Mouse (Mus musculus) midbrain, embryonic 16.5 days (tissue): ENCODE measurements around the gene Sox10. TPM values are rescaled to one million over a fixed set of nuclear protein-coding genes. Genes with fewer than 3 reads are reported as not detected.

Experiments
- ATAC-seq: fragments of 200-750 bp; cut with Nextera tagmentation; 2 replicates; pipeline ENCODE4 v1.8.0; 2017; ENCODE audit warnings: moderate TSS enrichment
- H3K27ac ChIP-seq: fragments of 300-500 bp; sonication (generic); 2 replicates; pipeline ENCODE4 v1.5.1; 2014; ENCODE audit warnings: mild to moderate bottlenecking, low read length, mixed read lengths
- H3K27me3 ChIP-seq: fragments of 300-500 bp; sonication (generic); 2 replicates; pipeline ENCODE4 v1.6.1; 2014; ENCODE audit warnings: low read depth, low read length, mixed read lengths; ENCODE audit not compliant: control insufficient read depth, insufficient read depth
- H3K36me3 ChIP-seq: fragments of 300-500 bp; sonication (generic); 2 replicates; pipeline ENCODE4 v1.6.1; 2014; ENCODE audit warnings: mild to moderate bottlenecking, low read length, moderate library complexity, mixed read lengths; ENCODE audit not compliant: control insufficient read depth, insufficient read depth
- H3K4me1 ChIP-seq: fragments of 300-500 bp; sonication (generic); 2 replicates; pipeline ENCODE4 v1.6.1; 2014; ENCODE audit warnings: mild to moderate bottlenecking, low read length, mixed read lengths; ENCODE audit not compliant: control insufficient read depth, insufficient read depth
- H3K4me2 ChIP-seq: fragments of 300-500 bp; sonication (generic); 2 replicates; pipeline ENCODE4 v1.6.1; 2014; ENCODE audit warnings: mild to moderate bottlenecking, low read length, mixed read lengths
- H3K4me3 ChIP-seq: fragments of 300-500 bp; sonication (generic); 2 replicates; pipeline ENCODE4 v1.5.1; 2014; ENCODE audit warnings: low read depth, mild to moderate bottlenecking, low read length, moderate library complexity, mixed read lengths
- H3K9ac ChIP-seq: fragments of 300-500 bp; sonication (generic); 2 replicates; pipeline ENCODE4 v1.6.1; 2014; ENCODE audit warnings: low read depth, low read length, mixed read lengths
- H3K9me3 ChIP-seq: fragments of 300-500 bp; sonication (generic); replicated peaks from 2 replicates; pipeline ENCODE4 v1.6.1; 2014; ENCODE audit warnings: mild to moderate bottlenecking, low read length, mixed read lengths; ENCODE audit not compliant: control insufficient read depth, poor library complexity, severe bottlenecking
- WGBS: fragments of 180-500 bp; shearing (Covaris S2); extraction: QIAGEN DNeasy Blood & Tissue Kit; methylation state at CpG from one replicate; pipeline ENCODE4 v1.1.7; 2014; 5-methylcytosine and 5-hydroxymethylcytosine counted together
- polyA plus RNA-seq: library from polyadenylated mRNA; unstranded; fragments of >200 nt; fragmentation: Nextera tagmentation; extraction: Ambion mirVana; gene quantifications from 2 replicates; pipeline ENCODE4 v1.2.1, GENCODE M21; 2015

Gene Sox10
- polyA plus RNA-seq, 1 experiment from 2014 or later: 3.8 TPM

DNA sequence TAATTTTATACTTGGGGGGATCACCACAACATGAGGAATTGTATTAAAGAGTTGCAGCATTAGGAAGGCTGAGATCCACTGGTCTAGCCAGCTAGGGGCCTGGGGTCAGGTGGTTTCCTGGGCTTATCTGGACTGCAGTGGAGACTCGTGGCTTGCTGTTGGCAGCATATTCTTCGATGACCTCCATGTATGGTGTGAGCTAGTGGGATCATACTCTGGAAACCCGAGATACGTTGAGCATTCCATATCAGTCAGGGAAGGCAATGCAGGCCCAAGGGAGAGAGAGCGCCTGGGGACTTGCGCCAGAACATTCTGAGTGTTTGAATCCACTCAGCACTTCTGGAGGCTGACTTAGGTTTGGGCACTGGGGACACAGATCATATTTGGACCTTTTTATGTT lies 41.3 kb downstream of the Sox10 start:
- peaks cover 36% of the 10 kb centered on the region for H3K36me3 ChIP-seq
- WGBS: 85% methylated on average over 6 of the region's 6 CpGs
- H3K27me3 ChIP-seq: no peaks in the 10 kb centered on the region
- no peak overlapping the region for H3K4me3 ChIP-seq
- no peak overlapping the region for H3K27ac ChIP-seq
- H3K9ac ChIP-seq: no peak overlapping the region
- no peak for ATAC-seq
- no peaks in the 10 kb centered on the region for H3K9me3 ChIP-seq
- H3K4me1 ChIP-seq: no peaks in the 10 kb centered on the region
- no peak overlapping the region for H3K4me2 ChIP-seq

DNA sequence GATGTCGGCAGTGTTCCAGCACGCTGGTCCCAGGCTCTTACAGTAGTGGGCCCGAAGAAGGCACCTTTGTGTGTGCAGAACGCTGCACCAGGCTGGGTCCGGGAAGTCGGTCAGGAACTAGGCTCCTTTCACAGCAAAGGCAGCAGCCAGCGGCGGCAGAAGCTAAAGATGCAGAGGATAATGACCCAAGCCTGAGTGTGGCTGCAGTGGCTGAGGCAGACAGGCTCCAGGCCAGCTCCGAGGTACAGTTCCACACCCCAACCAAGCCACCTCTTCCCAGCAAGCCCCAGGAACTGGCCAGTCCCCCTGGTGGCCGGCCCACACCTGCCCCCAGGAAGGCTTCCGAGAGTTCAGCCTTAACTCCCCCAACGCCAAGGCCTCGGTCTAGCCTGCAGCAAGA lies 42.5 kb downstream of the Sox10 start:
- no peak for ATAC-seq
- Histone ChIP-seq H3K27me3 (no peaks in the 10 kb centered on the region), H3K36me3 (peaks cover 25% of the 10 kb centered on the region), H3K4me2 (no peak overlapping the region), H3K4me1 (no peaks in the 10 kb centered on the region), H3K27ac (no peak overlapping the region), H3K4me3 (no peak overlapping the region), H3K9me3 (no peaks in the 10 kb centered on the region), H3K9ac (no peak overlapping the region)
- 87% methylated on average over 13 of the region's 13 CpGs for WGBS

GRCm38 (mm10) chr15:79122119-79122518 lies 42.9 kb downstream of the Sox10 start:
- Histone ChIP-seq H3K9me3 (no peaks in the 10 kb centered on the region), H3K27me3 (no peaks in the 10 kb centered on the region), H3K4me3 (no peak overlapping the region), H3K27ac (no peak overlapping the region), H3K4me2 (no peak overlapping the region), H3K36me3 (peaks cover 21% of the 10 kb centered on the region), H3K9ac (no peak overlapping the region), H3K4me1 (no peaks in the 10 kb centered on the region)
- ATAC-seq: no peak
- 75% methylated on average over 4 of the region's 4 CpGs for WGBS

DNA sequence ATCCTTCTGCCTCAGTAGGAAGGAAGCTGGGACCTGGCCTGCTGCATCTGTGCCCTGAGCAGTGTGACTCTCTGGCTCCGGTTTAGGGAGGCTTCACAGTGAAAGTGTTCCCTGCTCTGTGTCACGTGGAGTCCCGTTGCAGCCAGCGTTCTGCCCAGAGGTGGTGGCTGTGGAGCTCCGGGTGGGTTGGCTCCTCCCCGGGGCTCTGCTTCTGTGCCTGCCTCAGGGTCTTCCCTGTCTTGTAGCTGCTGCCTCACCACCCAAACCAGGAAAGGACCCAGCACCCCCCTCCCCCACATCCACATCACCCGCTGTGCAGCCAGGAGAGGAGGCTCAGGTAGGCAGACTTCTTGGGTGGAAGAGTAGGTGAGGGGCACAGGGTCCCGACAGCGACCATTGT lies 45.5 kb downstream of the Sox10 start:
- H3K9me3 ChIP-seq: no peaks in the 10 kb centered on the region
- H3K9ac ChIP-seq: no peak overlapping the region
- H3K4me3 ChIP-seq: no peak overlapping the region
- peaks cover 16% of the 10 kb centered on the region for H3K36me3 ChIP-seq
- no peaks in the 10 kb centered on the region for H3K27me3 ChIP-seq
- no peaks in the 10 kb centered on the region for H3K4me1 ChIP-seq
- no peak overlapping the region for H3K27ac ChIP-seq
- H3K4me2 ChIP-seq: no peak overlapping the region
- no peak for ATAC-seq
- WGBS: 88% methylated on average over 9 of the region's 9 CpGs

DNA sequence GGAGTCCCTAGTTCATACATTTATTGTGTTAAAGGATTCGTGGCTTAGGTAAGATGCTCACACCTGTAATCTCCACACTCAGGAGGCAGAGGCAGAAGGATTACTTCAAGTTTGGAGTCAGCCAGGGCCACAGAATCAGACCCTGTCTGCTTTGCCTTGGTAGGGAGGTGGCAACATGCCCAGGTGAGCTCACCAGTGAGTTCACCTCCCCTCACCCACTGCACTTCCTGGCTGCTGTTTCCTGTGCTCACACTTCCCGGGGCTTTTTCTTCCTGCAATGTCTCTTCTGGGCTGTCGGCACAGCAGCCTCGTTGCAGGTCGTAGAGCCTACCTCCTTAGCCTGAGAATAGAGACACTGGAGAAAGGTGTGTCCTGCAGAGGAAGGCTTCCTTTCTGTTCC lies 49.8 kb downstream of the Sox10 start:
- H3K9ac ChIP-seq: no peak overlapping the region
- no peak overlapping the region for H3K27ac ChIP-seq
- H3K4me2 ChIP-seq: no peak overlapping the region
- H3K4me3 ChIP-seq: no peak overlapping the region
- no peak for ATAC-seq
- WGBS: 76% methylated on average over 5 of the region's 5 CpGs
- no peaks in the 10 kb centered on the region for H3K27me3 ChIP-seq
- no peaks in the 10 kb centered on the region for H3K9me3 ChIP-seq
- H3K4me1 ChIP-seq: peaks cover 15% of the 10 kb centered on the region
- peaks cover 11% of the 10 kb centered on the region for H3K36me3 ChIP-seq

GRCm38 (mm10) chr15:79111774-79112173 lies 53.3 kb downstream of the Sox10 start:
- Histone ChIP-seq H3K4me2 (no peak overlapping the region), H3K36me3 (peaks cover 5% of the 10 kb centered on the region; the same call in 1 of the 2 replicates), H3K27me3 (no peaks in the 10 kb centered on the region), H3K27ac (no peak overlapping the region), H3K4me3 (no peak overlapping the region), H3K9me3 (no peaks in the 10 kb centered on the region), H3K4me1 (peaks cover 26% of the 10 kb centered on the region), H3K9ac (peak overlapping the region; percentile 44; the same call in 1 of the 2 replicates)
- no peak for ATAC-seq
- 88% methylated on average over 4 of the region's 4 CpGs for WGBS

- Histone ChIP-seq H3K36me3 (0 out of 2 replicates have a peak, but pooled peaks cover 3% of the 10 kb centered on the region), H3K9ac (peak overlapping the region; percentile 98), H3K4me2 (peak overlapping the region; percentile 97), H3K27me3 (no peaks in the 10 kb centered on the region), H3K4me3 (peak overlapping the region; percentile 94), H3K4me1 (peaks cover 26% of the 10 kb centered on the region), H3K27ac (no peak overlapping the region), H3K9me3 (no peaks in the 10 kb centered on the region)
- WGBS: 58% methylated on average over 2 of the region's 2 CpGs
- ATAC-seq: no peak
These were observed 54.5 kb downstream of the Sox10 start for GRCm38 (mm10) chr15:79110528-79110927.

- Histone ChIP-seq H3K27me3 (no peaks in the 10 kb centered on the region), H3K4me3 (peak overlapping the region; percentile 94), H3K36me3 (0 out of 2 replicates have a peak, but pooled peaks cover 3% of the 10 kb centered on the region), H3K27ac (no peak overlapping the region; the same call in 1 of the 2 replicates), H3K9me3 (no peaks in the 10 kb centered on the region), H3K9ac (peak overlapping the region; percentile 98), H3K4me2 (peak overlapping the region; percentile 97), H3K4me1 (peaks cover 26% of the 10 kb centered on the region)
- ATAC-seq: no peak
- WGBS: 25% methylated on average over 9 of the region's 9 CpGs
These were observed 55.0 kb downstream of the Sox10 start for GRCm38 (mm10) chr15:79110031-79110430.

DNA sequence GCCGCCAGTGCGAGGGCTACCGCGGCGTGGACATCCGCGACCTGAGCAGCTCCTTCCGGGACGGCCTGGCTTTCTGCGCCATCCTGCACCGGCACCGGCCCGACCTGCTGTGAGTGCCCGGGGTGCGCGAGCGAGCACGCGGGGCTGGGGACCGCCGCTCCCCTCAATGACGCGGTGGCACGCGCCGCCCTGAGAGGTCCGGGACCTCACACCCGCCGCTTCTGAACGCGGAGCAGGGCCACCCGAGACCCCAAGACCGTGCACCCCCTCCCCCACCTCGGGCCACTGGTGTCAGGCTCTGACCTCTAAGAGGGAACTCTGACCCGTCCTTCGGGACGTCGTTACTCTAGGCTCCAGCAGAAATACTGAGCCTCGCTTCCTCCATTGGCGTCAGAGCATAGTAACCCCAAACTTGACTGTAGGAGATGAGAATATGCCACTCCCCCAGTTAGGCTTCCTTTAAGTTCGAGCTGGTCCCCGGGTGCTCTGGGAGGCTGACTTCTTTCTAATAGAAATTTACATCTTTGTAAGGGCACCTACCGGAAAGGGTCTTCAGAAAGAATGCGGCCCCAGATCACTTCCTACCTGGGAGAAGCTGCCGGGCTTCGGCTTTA lies 55.6 kb downstream of the Sox10 start:
- peaks cover 26% of the 10 kb centered on the region for H3K4me1 ChIP-seq
- under 1% methylated on average over 37 of the region's 46 CpGs for WGBS
- H3K4me2 ChIP-seq: peak overlapping the region; percentile 97
- H3K27me3 ChIP-seq: no peaks in the 10 kb centered on the region
- ATAC-seq: peak; percentile 69
- peak overlapping the region; percentile 94 for H3K4me3 ChIP-seq
- peak overlapping the region; percentile 98 for H3K9ac ChIP-seq
- H3K36me3 ChIP-seq: no peaks in the 10 kb centered on the region
- peak overlapping the region; percentile 77 for H3K27ac ChIP-seq
- H3K9me3 ChIP-seq: no peaks in the 10 kb centered on the region
